Mouse (Mus musculus) cerebellum, adult 9-11 months (tissue): ENCODE measurements at regions not wholly inside any gene's neighbourhood (a gene's known extent, or its start where the extent isn't known, plus 50 kb on each side); places are given as distances from the start of the nearest gene placed in this dataset.

Source experiments
- DNase-seq: peaks from one replicate; pipeline ENCODE4 v3.0.0; 2022

GRCm38 (mm10) chr10:110654070-110654469 lies 91.2 kb upstream of the E2f7 start:
- peak; percentile 31 for DNase-seq

- DNase-seq = no peak
Measured at GRCm38 (mm10) chr10:110658153-110658695, 87.0 kb upstream of the E2f7 start.

- no peak for DNase-seq
Measured at GRCm38 (mm10) chr10:110676503-110676902, 68.7 kb upstream of the E2f7 start.
